Mouse (Mus musculus) adrenal gland, adult 8-10 months (tissue): ENCODE measurements at regions not wholly inside any gene's neighbourhood (a gene's known extent, or its start where the extent isn't known, plus 50 kb on each side); places are given as distances from the start of the nearest gene placed in this dataset.

ENCODE experiments used
- DNase-seq: peaks from one replicate; pipeline ENCODE4 v3.0.0; 2022

- no peak for DNase-seq
Observed at GRCm38 (mm10) chr17:72993134-72993533, 75.0 kb downstream of the Lbh start.

GRCm38 (mm10) chr17:72993626-72994025, 75.5 kb downstream of the Lbh start:
- no peak for DNase-seq

GRCm38 (mm10) chr17:72996539-72996938, 78.4 kb downstream of the Lbh start:
- DNase-seq: no peak

GRCm38 (mm10) chr17:72997301-72997921, 79.3 kb downstream of the Lbh start:
- no peak for DNase-seq

GRCm38 (mm10) chr17:73005100-73005499, 87.0 kb downstream of the Lbh start:
- no peak for DNase-seq

- DNase-seq: peak; percentile 30
Observed at GRCm38 (mm10) chr17:73008901-73009300, 90.8 kb downstream of the Lbh start.

- peak; percentile 18 for DNase-seq
Observed at GRCm38 (mm10) chr17:73009962-73010361, 91.9 kb downstream of the Lbh start.

- no peak for DNase-seq
Observed at GRCm38 (mm10) chr17:73012356-73012755, 94.3 kb downstream of the Lbh start.

- DNase-seq: no peak
Observed at GRCm38 (mm10) chr17:73012954-73013353, 94.8 kb upstream of the Lclat1 start.

- no peak for DNase-seq
Observed at GRCm38 (mm10) chr17:73014090-73014853, 93.5 kb upstream of the Lclat1 start.

- no peak for DNase-seq
Observed at GRCm38 (mm10) chr17:73017173-73017572, 90.6 kb upstream of the Lclat1 start.

- DNase-seq: peak; percentile 40
Observed at GRCm38 (mm10) chr17:73022630-73023051, 85.1 kb upstream of the Lclat1 start.

- DNase-seq: no peak
Observed at GRCm38 (mm10) chr17:73023362-73024107, 84.2 kb upstream of the Lclat1 start.

- no peak for DNase-seq
Observed at GRCm38 (mm10) chr17:73027122-73027521, 80.7 kb upstream of the Lclat1 start.

- no peak for DNase-seq
Observed at GRCm38 (mm10) chr17:73031796-73032195, 76.0 kb upstream of the Lclat1 start.

- no peak for DNase-seq
Observed at GRCm38 (mm10) chr17:73032326-73032725, 75.5 kb upstream of the Lclat1 start.

GRCm38 (mm10) chr17:73034420-73034819, 73.4 kb upstream of the Lclat1 start:
- no peak for DNase-seq

GRCm38 (mm10) chr17:73034981-73035481, 72.8 kb upstream of the Lclat1 start:
- no peak for DNase-seq

GRCm38 (mm10) chr17:73036845-73037244, 70.9 kb upstream of the Lclat1 start:
- DNase-seq: no peak

- no peak for DNase-seq
Observed at GRCm38 (mm10) chr17:73038586-73038985, 69.2 kb upstream of the Lclat1 start.

- no peak for DNase-seq
Observed at GRCm38 (mm10) chr17:73044918-73045580, 62.7 kb upstream of the Lclat1 start.

GRCm38 (mm10) chr17:73046985-73047384, 60.8 kb upstream of the Lclat1 start:
- no peak for DNase-seq

- no peak for DNase-seq
Observed at GRCm38 (mm10) chr17:73048164-73048563, 59.6 kb upstream of the Lclat1 start.
